Mouse (Mus musculus) liver, adult 2 months (tissue): ENCODE results near the gene Ptprq. TPM values are rescaled to one million over a fixed set of nuclear protein-coding genes. Genes with fewer than 3 reads are reported as not detected.

Experiments used
- DNase-seq: peaks from one replicate; pipeline ENCODE4 v3.0.0-alpha.2; 2011; ENCODE audit warnings: low read depth, low spot score; ENCODE audit errors: extremely low read depth
- H3K27ac ChIP-seq: fragments of 200-500 bp; replicated peaks from 2 replicates; pipeline ENCODE4 v1.5.1; 2012; ENCODE audit warnings: low read depth, mild to moderate bottlenecking, control low read depth, inconsistent platforms, low read length; ENCODE audit not compliant: insufficient read depth
- H3K27me3 ChIP-seq: fragments of 200-500 bp; 2 replicates; pipeline ENCODE4 v1.6.1; 2012; ENCODE audit warnings: mild to moderate bottlenecking, moderate library complexity, low read length, inconsistent platforms; ENCODE audit not compliant: control insufficient read depth, insufficient read depth
- H3K36me3 ChIP-seq: fragments of 200-500 bp; 2 replicates; pipeline ENCODE4 v1.6.1; 2012; ENCODE audit warnings: low read length, inconsistent platforms; ENCODE audit not compliant: control insufficient read depth, insufficient read depth
- H3K4me1 ChIP-seq: fragments of 200-500 bp; 2 replicates; pipeline ENCODE4 v1.6.1; 2011; ENCODE audit warnings: low read length; ENCODE audit not compliant: control insufficient read depth, insufficient read depth
- H3K4me3 ChIP-seq: fragments of 200-500 bp; 2 replicates; pipeline ENCODE4 v1.5.1; 2011; ENCODE audit warnings: low read depth, mild to moderate bottlenecking, control low read depth, low read length, moderate library complexity; ENCODE audit not compliant: insufficient read depth
- H3K79me2 ChIP-seq: fragments of 200-500 bp; 2 replicates; pipeline ENCODE4 v1.6.1; 2012; ENCODE audit warnings: inconsistent platforms, mild to moderate bottlenecking, low read length, moderate library complexity; ENCODE audit not compliant: control insufficient read depth, insufficient read depth
- H3K9ac ChIP-seq: fragments of 200-500 bp; 2 replicates; pipeline ENCODE4 v1.6.1; 2012; ENCODE audit warnings: low read depth, mild to moderate bottlenecking, control low read depth, inconsistent platforms, low read length
- CTCF ChIP-seq: fragments of 200-500 bp; IDR thresholded peaks from 2 replicates; pipeline ENCODE4 v1.5.1; 2011; ENCODE audit warnings: low read depth, low read length, control low read depth
- POLR2A ChIP-seq: fragments of 200-500 bp; IDR thresholded peaks from 2 replicates; pipeline ENCODE4 v1.6.1; 2011; ENCODE audit warnings: low read length, control low read depth; ENCODE audit not compliant: insufficient read depth; ENCODE audit errors: extremely low read depth
- WGBS: fragments of 180-500 bp; shearing (Covaris S2); methylation state at CpG from one replicate; pipeline ENCODE4 v1.1.7; 2018; 5-methylcytosine and 5-hydroxymethylcytosine counted together
- polyA plus RNA-seq: library from polyadenylated mRNA; depleted of rRNA; stranded (reverse); fragments of >200 nt; gene quantifications from 2 replicates; pipeline ENCODE4 v1.2.3, GENCODE M21; 2012
- total RNA-seq: library from RNA; depleted of rRNA; stranded (reverse); fragments of >200 nt; gene quantifications from 2 replicates; pipeline ENCODE4 v1.2.3, GENCODE M21; 2014

Ptprq gene
- total and polyA plus RNA-seq, 2 experiments, result under 0.01 TPM; not detected in 1

- TF ChIP-seq CTCF, result no peak
- H3K79me2 ChIP-seq, result no peaks in the 10 kb centered on the region
- no peak for DNase-seq
- H3K36me3 ChIP-seq, result no peaks in the 10 kb centered on the region
- no peaks in the 10 kb centered on the region for H3K4me1 ChIP-seq
- 76% methylated on average over 1 of the region's 1 CpGs for WGBS
- no peaks in the 10 kb centered on the region; the same call in 1 of the 2 replicates for H3K27me3 ChIP-seq
- no peak overlapping the region for H3K9ac ChIP-seq
- H3K4me3 ChIP-seq, result no peak overlapping the region
- no peak overlapping the region for H3K27ac ChIP-seq
Measured at GRCm38 (mm10) chr10:107496402-107496801, 223.4 kb downstream of the Ptprq start.

- Histone ChIP-seq H3K4me1 (no peaks in the 10 kb centered on the region), H3K4me3 (no peak within 1 kb of the TSS), H3K27me3 (no peaks in the 10 kb centered on the region; the same call in 1 of the 2 replicates), H3K27ac (no peak within 1 kb of the TSS), H3K36me3 (no peaks in the 10 kb centered on the region), H3K9ac (no peak within 1 kb of the TSS), H3K79me2 (no peaks in the 10 kb centered on the region)
- DNase-seq, result no peak
- no peak for TF ChIP-seq CTCF
- no peak for TF ChIP-seq POLR2A
- 85% methylated on average over 6 of the region's 6 CpGs for WGBS
Measured at GRCm38 (mm10) chr10:107494568-107494967, 225.3 kb downstream of the Ptprq start, which contains the start of gene Myf6. TSS of gene Myf6 (minus strand) at chr10:107494737.

GRCm38 (mm10) chr10:107493580-107494474 is 226.0 kb downstream of the Ptprq start:
- TF ChIP-seq POLR2A, result no peak
- no peak for TF ChIP-seq CTCF
- 48% methylated on average over 20 of the region's 20 CpGs for WGBS

GRCm38 (mm10) chr10:107492867-107493579 is 226.8 kb downstream of the Ptprq start:
- 36% methylated on average over 18 of the region's 18 CpGs for WGBS
- no peak for DNase-seq
- H3K4me3 ChIP-seq, result no peak overlapping the region
- no peaks in the 10 kb centered on the region for H3K4me1 ChIP-seq
- no peaks in the 10 kb centered on the region for H3K79me2 ChIP-seq
- H3K27ac ChIP-seq, result no peak overlapping the region
- no peak overlapping the region for H3K9ac ChIP-seq
- TF ChIP-seq POLR2A, result no peak
- TF ChIP-seq CTCF, result no peak
- H3K36me3 ChIP-seq, result no peaks in the 10 kb centered on the region
- H3K27me3 ChIP-seq, result no peaks in the 10 kb centered on the region; the same call in 1 of the 2 replicates

More at GRCm38 (mm10) chr10:107493580-107494474, 226.0 kb downstream of the Ptprq start:
- Histone ChIP-seq H3K27ac (no peak overlapping the region), H3K27me3 (no peaks in the 10 kb centered on the region; the same call in 1 of the 2 replicates), H3K79me2 (no peaks in the 10 kb centered on the region), H3K36me3 (no peaks in the 10 kb centered on the region), H3K9ac (no peak overlapping the region), H3K4me3 (no peak overlapping the region), H3K4me1 (no peaks in the 10 kb centered on the region)
- no peak for DNase-seq

- H3K27me3 ChIP-seq, result no peaks in the 10 kb centered on the region; the same call in 1 of the 2 replicates
- no peak overlapping the region for H3K4me3 ChIP-seq
- no peak overlapping the region for H3K9ac ChIP-seq
- no peaks in the 10 kb centered on the region for H3K4me1 ChIP-seq
- H3K27ac ChIP-seq, result no peak overlapping the region
- 25% methylated on average over 12 of the region's 12 CpGs for WGBS
- no peaks in the 10 kb centered on the region for H3K79me2 ChIP-seq
- DNase-seq, result no peak
- H3K36me3 ChIP-seq, result no peaks in the 10 kb centered on the region
- no peak for TF ChIP-seq CTCF
Measured at GRCm38 (mm10) chr10:107488654-107489315, 231.1 kb downstream of the Ptprq start.
